Mouse (Mus musculus) megakaryocyte, embryonic 14.5 days (primary cell): ENCODE data around the gene Ripk1. TPM values are rescaled to one million over a fixed set of nuclear protein-coding genes. Genes with fewer than 3 reads are reported as not detected.

Source experiments
- H3K27me3 ChIP-seq: replicated peaks from 2 replicates; pipeline ENCODE3; 2012; ENCODE audit warnings: inconsistent platforms
- H3K36me3 ChIP-seq: replicated peaks from 2 replicates; pipeline ENCODE3; 2012; ENCODE audit warnings: low read length, inconsistent platforms, mixed read lengths
- H3K4me1 ChIP-seq: 2 replicates; pipeline ENCODE4 v1.6.1; 2012; ENCODE audit warnings: inconsistent platforms
- H3K4me3 ChIP-seq: replicated peaks from 2 replicates; pipeline ENCODE3; 2012; ENCODE audit warnings: moderate library complexity, mild to moderate bottlenecking, inconsistent platforms
- H3K9me3 ChIP-seq: 2 replicates; pipeline ENCODE4 v1.6.1; 2012; ENCODE audit warnings: inconsistent platforms
- FLI1 ChIP-seq: IDR thresholded peaks from 2 replicates; pipeline ENCODE4 v1.6.1; 2012; ENCODE audit warnings: low read length, inconsistent platforms, mixed read lengths
- GATA1 ChIP-seq: IDR thresholded peaks from 3 replicates; pipeline ENCODE4 v1.6.1; 2012; ENCODE audit warnings: mixed read lengths, low read length, inconsistent platforms, borderline replicate concordance
- polyA plus RNA-seq: library from polyadenylated mRNA; stranded (reverse); fragments of >175 nt; gene quantifications from 2 replicates; pipeline ENCODE4 v1.2.3, GENCODE M21; 2012; ENCODE audit warnings: low replicate concordance; ENCODE audit not compliant: insufficient read depth

The Ripk1 gene
- polyA plus RNA-seq, 1 experiment, result 3.4 TPM

- Histone ChIP-seq H3K4me3 (peak within 1 kb of the TSS; percentile 96), H3K27me3 (no peaks in the 10 kb centered on the region), H3K4me1 (peaks cover 74% of the 10 kb centered on the region), H3K9me3 (peaks cover 6% of the 10 kb centered on the region), H3K36me3 (peaks cover 43% of the 10 kb centered on the region)
- no peak for TF ChIP-seq FLI1
- TF ChIP-seq GATA1, result no peak
Observed at GRCm38 (mm10) chr13:34037172-34038055, 35.3 kb downstream of the Ripk1 start, which contains the start of gene Bphl. Gene Bphl (plus strand): TSS chr13:34037597.

GRCm38 (mm10) chr13:34038056-34038432, 35.9 kb downstream of the Ripk1 start:
- Histone ChIP-seq H3K36me3 (peaks cover 41% of the 10 kb centered on the region), H3K4me3 (peak overlapping the region; percentile 96), H3K9me3 (peaks cover 6% of the 10 kb centered on the region), H3K27me3 (no peaks in the 10 kb centered on the region), H3K4me1 (peaks cover 69% of the 10 kb centered on the region)
- TF ChIP-seq GATA1, result no peak

DNA sequence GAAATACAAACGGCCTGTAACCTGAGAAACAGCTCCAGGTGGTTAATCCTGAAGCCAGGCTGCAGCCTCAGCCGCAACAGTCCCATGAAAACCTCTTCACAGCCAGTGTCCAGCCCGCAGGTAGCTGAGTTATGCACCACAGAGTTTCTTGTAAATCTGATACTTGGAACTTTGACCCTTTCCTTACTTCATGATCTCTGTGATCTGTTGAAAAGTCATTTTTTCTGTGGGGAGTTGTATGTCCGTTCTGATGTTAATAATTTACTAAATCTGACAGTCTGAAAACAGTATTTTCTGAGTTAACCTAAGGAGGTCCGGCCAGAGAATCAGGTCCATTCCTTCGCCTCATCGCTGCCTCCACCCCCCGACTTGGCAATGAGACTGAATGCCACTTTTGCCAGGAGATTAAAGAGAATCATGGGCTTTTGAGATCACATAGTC, 36.8 kb downstream of the Ripk1 start:
- Histone ChIP-seq H3K9me3 (peaks cover 12% of the 10 kb centered on the region), H3K4me1 (peaks cover 64% of the 10 kb centered on the region), H3K4me3 (no peak overlapping the region), H3K36me3 (peaks cover 41% of the 10 kb centered on the region), H3K27me3 (no peaks in the 10 kb centered on the region)
- no peak for TF ChIP-seq FLI1
- TF ChIP-seq GATA1, result no peak

DNA sequence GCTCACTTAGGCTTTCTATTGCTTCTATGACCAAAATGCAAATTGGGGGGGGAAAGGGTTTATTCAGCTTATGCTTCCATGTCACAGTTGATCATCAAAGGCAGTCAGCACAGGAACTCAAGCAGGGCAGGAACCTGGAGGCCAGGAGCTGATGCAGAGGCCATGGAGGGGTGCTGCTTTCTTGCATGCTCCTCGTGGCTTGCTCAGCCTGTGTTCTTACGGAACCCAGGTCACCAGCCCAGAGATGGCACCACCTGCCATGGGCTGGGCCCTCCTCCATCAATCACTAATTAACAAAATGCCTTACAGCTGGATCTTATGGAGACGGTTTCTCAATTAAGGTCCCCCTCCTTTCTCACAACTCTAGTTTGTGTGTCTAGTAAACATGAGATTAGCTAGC, 37.9 kb downstream of the Ripk1 start:
- Histone ChIP-seq H3K36me3 (peaks cover 42% of the 10 kb centered on the region), H3K4me3 (no peak overlapping the region), H3K9me3 (peaks cover 12% of the 10 kb centered on the region), H3K4me1 (peaks cover 55% of the 10 kb centered on the region), H3K27me3 (no peaks in the 10 kb centered on the region)
- TF ChIP-seq GATA1 (no peak), FLI1 (no peak)

GRCm38 (mm10) chr13:34043716-34044393, 41.7 kb downstream of the Ripk1 start:
- no peaks in the 10 kb centered on the region for H3K27me3 ChIP-seq
- no peak for TF ChIP-seq GATA1
- no peak for TF ChIP-seq FLI1
- no peak overlapping the region for H3K4me3 ChIP-seq
- H3K36me3 ChIP-seq, result peaks cover 70% of the 10 kb centered on the region
- peaks cover 48% of the 10 kb centered on the region for H3K4me1 ChIP-seq
- H3K9me3 ChIP-seq, result peaks cover 12% of the 10 kb centered on the region

DNA sequence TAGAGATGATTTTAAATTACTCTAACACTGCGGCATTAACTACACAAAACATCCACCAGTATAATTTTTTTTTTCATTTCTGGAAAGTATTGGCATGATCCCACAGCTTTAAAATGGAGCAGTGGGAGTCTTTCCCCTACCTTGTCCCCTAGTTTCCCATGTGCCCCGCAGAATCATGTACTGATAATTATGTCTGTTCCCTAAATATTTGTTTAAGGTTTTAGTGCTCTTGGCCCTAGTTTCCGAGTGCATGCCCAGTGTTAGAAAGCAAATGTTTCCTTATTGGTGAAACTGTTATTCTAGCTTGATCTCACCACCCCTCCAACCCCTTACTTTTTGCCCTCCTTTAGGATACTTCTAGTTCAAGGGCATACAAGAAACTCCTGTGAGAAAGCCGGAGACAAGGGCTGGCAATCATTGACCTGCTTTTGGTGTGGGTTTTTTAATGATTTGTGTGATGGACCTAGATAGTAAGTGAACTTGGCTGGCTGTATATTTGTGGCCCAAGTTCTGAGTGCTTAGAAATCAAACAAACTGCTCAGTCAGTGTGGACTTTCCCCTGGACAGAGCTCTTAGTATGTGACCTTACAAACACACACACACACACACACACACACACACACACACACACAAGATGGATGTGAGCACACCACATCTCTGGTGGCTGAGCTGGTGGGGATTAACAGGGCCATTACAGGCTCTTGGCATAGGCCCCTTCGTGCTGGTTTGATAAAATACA, 43.5 kb downstream of the Ripk1 start:
- H3K9me3 ChIP-seq, result peaks cover 6% of the 10 kb centered on the region

DNA sequence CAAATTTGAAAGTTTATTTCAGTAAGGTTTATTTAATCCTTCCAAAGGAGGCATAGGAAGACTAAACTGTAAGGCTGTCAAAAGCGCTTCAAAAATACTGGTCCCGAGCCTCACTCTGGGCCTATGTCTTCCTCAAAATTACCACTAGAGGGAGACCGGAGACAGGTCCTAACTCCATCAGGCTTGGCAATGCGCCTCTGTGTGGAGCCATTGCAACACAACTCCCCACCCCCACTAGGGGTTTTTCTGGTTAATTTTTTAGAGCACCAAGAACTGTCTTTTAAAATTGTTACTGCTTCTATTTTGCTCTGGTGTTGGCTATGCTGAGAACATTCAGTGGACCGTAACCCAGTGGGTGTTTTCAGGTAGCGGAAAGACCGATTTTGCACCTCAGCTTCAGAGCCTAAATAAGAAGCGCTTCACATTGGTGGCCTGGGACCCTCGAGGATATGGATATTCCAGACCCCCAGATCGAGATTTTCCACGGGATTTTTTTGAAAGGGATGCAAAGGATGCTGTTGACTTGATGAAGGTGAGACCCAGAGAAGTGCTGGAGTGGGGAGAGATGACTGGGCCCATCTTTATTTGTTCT, 44.4 kb downstream of the Ripk1 start:
- Histone ChIP-seq H3K4me3 (no peak overlapping the region), H3K4me1 (peaks cover 42% of the 10 kb centered on the region), H3K27me3 (no peaks in the 10 kb centered on the region), H3K36me3 (peaks cover 88% of the 10 kb centered on the region), H3K9me3 (peaks cover 6% of the 10 kb centered on the region)
- TF ChIP-seq FLI1 (no peak), GATA1 (no peak)

More for the DNA sequence above, 43.5 kb downstream of the Ripk1 start:
- Histone ChIP-seq H3K4me3 (no peak overlapping the region), H3K4me1 (peaks cover 46% of the 10 kb centered on the region), H3K27me3 (no peaks in the 10 kb centered on the region), H3K36me3 (peaks cover 80% of the 10 kb centered on the region)
- TF ChIP-seq GATA1 (no peak), FLI1 (no peak)

GRCm38 (mm10) chr13:34047526-34047925, 45.4 kb downstream of the Ripk1 start:
- Histone ChIP-seq H3K36me3 (peaks cover 90% of the 10 kb centered on the region), H3K4me1 (peaks cover 32% of the 10 kb centered on the region), H3K9me3 (peaks cover 6% of the 10 kb centered on the region), H3K27me3 (no peaks in the 10 kb centered on the region), H3K4me3 (no peak overlapping the region)
- TF ChIP-seq FLI1 (no peak), GATA1 (no peak)

DNA sequence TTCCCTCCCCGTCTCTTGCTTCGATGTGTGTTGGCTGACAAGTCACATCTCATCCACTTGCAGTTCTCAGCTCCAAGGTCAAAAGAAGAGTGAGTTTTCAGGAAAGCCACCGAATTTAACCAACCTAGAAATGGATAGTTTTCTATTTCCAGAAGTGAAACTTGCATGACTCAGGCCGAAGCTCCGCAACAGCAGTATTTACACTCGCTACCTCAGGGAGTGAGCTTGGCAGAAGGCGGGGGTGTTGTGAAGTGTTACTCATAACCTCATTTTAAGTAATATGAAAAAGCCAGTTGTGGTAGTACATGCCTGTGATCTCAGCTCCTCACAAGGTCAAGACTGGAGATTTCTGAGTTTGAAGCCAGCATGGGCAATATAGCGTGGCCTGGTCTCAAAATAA, 48.3 kb downstream of the Ripk1 start:
- Histone ChIP-seq H3K9me3 (peaks cover 3% of the 10 kb centered on the region), H3K4me3 (peak overlapping the region; percentile 29), H3K27me3 (no peaks in the 10 kb centered on the region), H3K4me1 (peaks cover 31% of the 10 kb centered on the region), H3K36me3 (peaks cover 91% of the 10 kb centered on the region)
- TF ChIP-seq GATA1, result no peak
- no peak for TF ChIP-seq FLI1
